Mouse (Mus musculus): ENCODE measurements around the gene Jph4.

DNA sequence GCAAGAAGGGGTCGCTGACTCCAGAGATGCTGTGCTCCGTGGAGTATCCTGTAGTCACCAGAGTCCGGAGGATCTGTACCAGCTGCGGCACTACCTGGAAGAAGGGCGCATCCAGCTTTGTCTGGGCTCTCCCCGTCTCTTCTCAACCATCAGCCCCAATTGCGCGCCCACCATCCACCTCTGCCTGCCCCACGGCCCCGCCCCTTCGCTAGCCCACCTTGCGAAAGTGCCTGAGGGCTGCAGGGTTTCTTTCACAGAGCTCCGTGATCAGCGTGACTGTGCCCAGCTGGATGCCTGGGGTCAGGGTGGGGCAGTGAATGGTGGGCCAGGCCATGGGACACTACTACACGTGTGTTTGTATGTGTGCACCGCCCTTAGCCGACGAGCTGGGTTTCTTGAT is 12.4 kb downstream of the Jph4 start:
- TF ChIP-seq POLR2A (IDR thresholded peaks at IDR 0.05; ENCODE audit: control insufficient read depth in 1 of 2, insufficient read depth in 1 of 2, low read depth in 1 of 2, low read length in 2 of 2, poor library complexity in 1 of 2), result no peak
- no peak for TF ChIP-seq CTCF (IDR thresholded peaks at IDR 0.05 in 2 of 3, conservative IDR thresholded peaks at IDR 0.05 in 1 of 3; ENCODE audit: control insufficient read depth in 1 of 3, insufficient read depth in 1 of 3, low read depth in 2 of 3, low read length in 3 of 3, poor library complexity in 1 of 3, severe bottlenecking in 1 of 3)
- TF ChIP-seq EP300 (IDR thresholded peaks at IDR 0.05; ENCODE audit: low read depth in 1 of 2, low read length in 2 of 2), result no peak
- no peak for TF ChIP-seq USF1 (IDR thresholded peaks at IDR 0.05; ENCODE audit: low read depth, low read length)
- no peak for TF ChIP-seq GATA1 (IDR thresholded peaks at IDR 0.05; ENCODE audit: low read depth, low read length)
- no peak for TF ChIP-seq POLR2AphosphoS5 (IDR thresholded peaks at IDR 0.05; ENCODE audit: borderline replicate concordance, low read depth, low read length)
- TF ChIP-seq JUND (IDR thresholded peaks at IDR 0.05; ENCODE audit: low read depth, low read length), result no peak
- TF ChIP-seq TBP (IDR thresholded peaks at IDR 0.05; ENCODE audit: low read depth, low read length), result no peak
- no peak for TF ChIP-seq E2F4 (IDR thresholded peaks at IDR 0.05; ENCODE audit: borderline replicate concordance, low read depth, low read length)
- TF ChIP-seq CHD1 (IDR thresholded peaks at IDR 0.05; ENCODE audit: low read depth, low read length), result no peak
- no peak for TF ChIP-seq TCF12 (IDR thresholded peaks at IDR 0.05; ENCODE audit: low read depth, low read length)
- TF ChIP-seq NRF1 (IDR thresholded peaks at IDR 0.05; ENCODE audit: insufficient read depth, low read depth, low read length, poor library complexity, severe bottlenecking), result no peak
- TF ChIP-seq MAX (IDR thresholded peaks at IDR 0.05; ENCODE audit: low read length), result no peak

Data from MEL (cell line).